In the genomic region with DNA sequence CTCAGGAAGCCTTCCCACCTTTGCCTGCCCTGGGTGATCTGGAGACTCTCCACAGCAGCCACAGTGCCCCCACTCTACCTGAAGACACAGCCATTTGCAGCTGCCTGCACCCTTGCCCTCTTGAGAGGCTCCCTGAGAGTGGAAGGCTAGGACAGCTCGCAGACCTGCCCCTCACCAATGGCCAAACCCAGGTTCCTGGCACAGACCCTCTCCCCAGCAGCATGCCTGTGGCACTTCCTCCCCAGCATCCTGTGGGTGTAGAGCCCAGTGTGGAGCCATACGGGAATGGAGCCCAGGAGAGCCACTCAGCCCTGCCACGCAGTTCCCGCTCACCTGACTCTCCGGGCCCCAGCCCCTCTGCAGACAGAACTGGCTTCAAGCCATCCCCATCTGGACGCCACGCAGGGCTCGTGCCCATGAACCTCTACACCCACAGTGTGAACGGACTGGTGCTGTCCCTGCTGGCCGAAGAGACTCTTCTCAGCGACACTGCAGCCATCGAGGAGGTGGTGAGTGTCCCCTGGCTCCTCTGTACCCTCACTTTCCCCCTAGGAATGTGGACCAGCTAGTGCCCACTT, we compare ENCODE assay signal across 18 mouse cellular contexts. TPM values are rescaled to one million over a fixed set of nuclear protein-coding genes. Genes with fewer than 3 reads are reported as not detected.
DNase-seq lines count a peak whose midpoint lies in the region; ATAC-seq and TF ChIP-seq lines count a peak whose summit lies in the region.
"Had no signal": no experiment of that assay in that cellular context is flagged by ENCODE, and none has a peak within 500 bp of the region (broad histone marks: within the 10 kb centered on the region; RNA-seq: fewer than 3 reads in every experiment).

No protein-coding gene starts in this region.

- TF ChIP-seq POLR2A in cerebellum, adult 2 months (IDR thresholded peaks at IDR 0.05; ENCODE audit: borderline replicate concordance, insufficient read depth, low read length): no peak

- peak overlapping the region; percentile 97 for H3K27ac ChIP-seq in cerebellum, adult 2 months (ENCODE audit: insufficient read depth, low read length)
- peak overlapping the region; percentile 73; the same call in 1 of the 2 replicates for H3K27ac ChIP-seq in hindbrain, embryonic 12.5 days
- peak overlapping the region; percentile 97 for H3K27ac ChIP-seq in midbrain, embryonic 15.5 days
- H3K27ac ChIP-seq: limb, embryonic 13.5 days had no signal

- no peak overlapping the region for H3K4me3 ChIP-seq in cerebellum, adult 2 months (replicated peaks; ENCODE audit: insufficient read depth, low read depth, low read length)
- H3K4me3 ChIP-seq in hindbrain, embryonic 12.5 days: no peak overlapping the region
- H3K4me3 ChIP-seq in midbrain, embryonic 15.5 days: no peak overlapping the region
- H3K4me3 ChIP-seq: limb, embryonic 13.5 days had no signal

- no peak; the same call in 1 of the 2 replicates for TF ChIP-seq CTCF in cerebellum, adult 2 months (IDR thresholded peaks at IDR 0.05; ENCODE audit: borderline replicate concordance, insufficient read depth, low read depth, low read length)

- no peak for ATAC-seq in hindbrain, embryonic 12.5 days (ENCODE audit: low FRiP score)
- ATAC-seq in midbrain, embryonic 15.5 days (replicated peaks): no peak

- 12% methylated on average over 12 of the region's 12 CpGs for WGBS in cerebellum, adult 2 months
- 90% methylated on average over 12 of the region's 12 CpGs for WGBS in hindbrain, embryonic 12.5 days
- 87% methylated on average over 12 of the region's 12 CpGs for WGBS in midbrain, embryonic 15.5 days

- peaks cover 56% of the 10 kb centered on the region for H3K4me1 ChIP-seq in cerebellum, adult 2 months (ENCODE audit: control insufficient read depth, insufficient read depth, low read length)
- peaks cover 39% of the 10 kb centered on the region for H3K4me1 ChIP-seq in hindbrain, embryonic 12.5 days
- peaks cover 40% of the 10 kb centered on the region for H3K4me1 ChIP-seq in midbrain, embryonic 15.5 days
- H3K4me1 ChIP-seq: limb, embryonic 13.5 days had no signal

- no peak overlapping the region for H3K4me2 ChIP-seq in hindbrain, embryonic 12.5 days (replicated peaks)
- no peak overlapping the region for H3K4me2 ChIP-seq in midbrain, embryonic 15.5 days
- H3K4me2 ChIP-seq: limb, embryonic 13.5 days had no signal

- peaks cover 62% of the 10 kb centered on the region for H3K36me3 ChIP-seq in hindbrain, embryonic 12.5 days
- peaks cover 3% of the 10 kb centered on the region; the same call in 1 of the 2 replicates for H3K36me3 ChIP-seq in midbrain, embryonic 15.5 days (replicated peaks)

- H3K9me3 ChIP-seq in hindbrain, embryonic 12.5 days (replicated peaks): no peaks in the 10 kb centered on the region
- H3K9me3 ChIP-seq in midbrain, embryonic 15.5 days: no peaks in the 10 kb centered on the region
- H3K9me3 ChIP-seq: limb, embryonic 13.5 days had no signal

- peak; percentile 51 to 59 for DNase-seq in cerebellum, adult 2 months
- no peak for DNase-seq in cerebellum, postnatal 4 days (ENCODE audit: low spot score in 2 of 2)
- peak; percentile 73 for DNase-seq in cerebellum, adult 9-11 months
- DNase-seq in heart, postnatal 14 days: no peak
- DNase-seq in thymus, postnatal 0 days (ENCODE audit: low spot score): no peak
- no peak for DNase-seq in ovary, adult 18-20 months (ENCODE audit: low spot score)
- DNase-seq: embryo, embryonic 11 days; heart, postnatal 10 days; kidney, adult 11 months; kidney, postnatal 25 days; layer of hippocampus, postnatal 36 days; thymus, postnatal 4 days had no signal

- H3K9ac ChIP-seq in hindbrain, embryonic 12.5 days: no peak overlapping the region
- H3K9ac ChIP-seq in midbrain, embryonic 15.5 days: no peak overlapping the region
- H3K9ac ChIP-seq: limb, embryonic 13.5 days had no signal

- intact Hi-C loops in heart, postnatal 14 days (cut with DNase I): no loop called here

- no peaks in the 10 kb centered on the region for H3K27me3 ChIP-seq in cerebellum, adult 2 months (ENCODE audit: control insufficient read depth, insufficient read depth, low read length)
- 0 out of 2 replicates have a peak, but pooled peaks cover 7% of the 10 kb centered on the region for H3K27me3 ChIP-seq in hindbrain, embryonic 12.5 days
- no peaks in the 10 kb centered on the region for H3K27me3 ChIP-seq in midbrain, embryonic 15.5 days (replicated peaks)
- H3K27me3 ChIP-seq: limb, embryonic 13.5 days had no signal

RNA-seq across cellular contexts. Expression of a gene that starts 14.5 kb away (rescaled TPM):
- polyA plus RNA-seq in cerebellum, adult 2 months (2012; rRNA removed): not detected in 2 replicates
- polyA plus RNA-seq in hindbrain, embryonic 12.5 days (2016; fragmentation: Nextera tagmentation; extraction: Ambion mirVana): 0.26 and 0.27 TPM in 2 replicates
- 0.14 and 0.39 TPM in 2 replicates for polyA plus RNA-seq in midbrain, embryonic 15.5 days (2015; fragmentation: Nextera tagmentation; extraction: Ambion mirVana)
- under 1 TPM in 1 of 2 experiments, not detected in 1; 0.10 TPM for total RNA-seq in heart, postnatal 14 days (2021)
- polyA plus RNA-seq in thymus, postnatal 0 days (2015; fragmentation: Nextera tagmentation; extraction: Ambion mirVana): 0.05 and 0.13 TPM in 2 replicates
- total RNA-seq: adrenal gland, adult 18-20 months; granulocyte monocyte progenitor cell, adult 5-6 weeks; layer of hippocampus, postnatal 36 days had no signal

RNA-seq across cellular contexts. Expression of a gene that starts 24.3 kb away (rescaled TPM):
- 87.9 and 92.7 TPM in 2 replicates for polyA plus RNA-seq in cerebellum, adult 2 months (2012; rRNA removed)
- polyA plus RNA-seq in hindbrain, embryonic 12.5 days (2016; fragmentation: Nextera tagmentation; extraction: Ambion mirVana): 60.7 and 66.1 TPM in 2 replicates
- polyA plus RNA-seq in midbrain, embryonic 15.5 days (2015; fragmentation: Nextera tagmentation; extraction: Ambion mirVana): 124 and 132 TPM in 2 replicates
- under 1 TPM; 0.55 to 0.80 TPM for total RNA-seq in heart, postnatal 14 days (2021)
- polyA plus RNA-seq in thymus, postnatal 0 days (2015; fragmentation: Nextera tagmentation; extraction: Ambion mirVana): 0.23 and 0.63 TPM in 2 replicates
- total RNA-seq: granulocyte monocyte progenitor cell, adult 5-6 weeks had no signal
- polyA plus RNA-seq: liver, embryonic 16.5 days had no signal

RNA-seq across cellular contexts. Expression of a gene that starts 27.4 kb away (rescaled TPM):
- 47.4 and 54.5 TPM in 2 replicates for polyA plus RNA-seq in cerebellum, adult 2 months (2012; rRNA removed)
- 35.4 and 37.1 TPM in 2 replicates for polyA plus RNA-seq in hindbrain, embryonic 12.5 days (2016; fragmentation: Nextera tagmentation; extraction: Ambion mirVana)
- polyA plus RNA-seq in midbrain, embryonic 15.5 days (2015; fragmentation: Nextera tagmentation; extraction: Ambion mirVana): 39.6 and 43.9 TPM in 2 replicates
- total RNA-seq in heart, postnatal 14 days (2021): 10 to 100 TPM; 14.6 to 15.9 TPM
- 19.9 and 23.7 TPM in 2 replicates for polyA plus RNA-seq in thymus, postnatal 0 days (2015; fragmentation: Nextera tagmentation; extraction: Ambion mirVana)

RNA-seq across cellular contexts. Expression of a gene that starts 27.5 kb away (rescaled TPM):
- polyA plus RNA-seq in cerebellum, adult 2 months (2012; rRNA removed): 56.6 and 61.3 TPM in 2 replicates
- polyA plus RNA-seq in hindbrain, embryonic 12.5 days (2016; fragmentation: Nextera tagmentation; extraction: Ambion mirVana): 46.9 and 47.6 TPM in 2 replicates
- 64.0 and 66.8 TPM in 2 replicates for polyA plus RNA-seq in midbrain, embryonic 15.5 days (2015; fragmentation: Nextera tagmentation; extraction: Ambion mirVana)
- 1 to 10 TPM; 8.4 to 9.4 TPM for total RNA-seq in heart, postnatal 14 days (2021)
- polyA plus RNA-seq in thymus, postnatal 0 days (2015; fragmentation: Nextera tagmentation; extraction: Ambion mirVana): 28.0 and 30.2 TPM in 2 replicates

RNA-seq across cellular contexts. Expression of a gene that starts 44.2 kb away (rescaled TPM):
- polyA plus RNA-seq in cerebellum, adult 2 months (2012; rRNA removed): 48.2 and 50.8 TPM in 2 replicates
- 38.1 TPM in 2 replicates for polyA plus RNA-seq in hindbrain, embryonic 12.5 days (2016; fragmentation: Nextera tagmentation; extraction: Ambion mirVana)
- 35.7 and 38.2 TPM in 2 replicates for polyA plus RNA-seq in midbrain, embryonic 15.5 days (2015; fragmentation: Nextera tagmentation; extraction: Ambion mirVana)
- 10 to 100 TPM; 18.8 to 19.5 TPM for total RNA-seq in heart, postnatal 14 days (2021)
- 26.9 and 27.9 TPM in 2 replicates for polyA plus RNA-seq in thymus, postnatal 0 days (2015; fragmentation: Nextera tagmentation; extraction: Ambion mirVana)

Comparison
In these comparisons a context has a peak if more than half of its experiments do, and no peak if none do; other contexts are left out.
1. DNase-seq: peak in cerebellum, adult 2 months (2 of 2) and cerebellum, adult 9-11 months (single experiment); none in cerebellum, postnatal 4 days (0 of 2), heart, postnatal 14 days (0 of 2), thymus, postnatal 0 days (single experiment) and ovary, adult 18-20 months (single experiment).
2. RNA of a gene that starts 24.3 kb away (polyA plus RNA-seq): 124 to 132 TPM in midbrain, embryonic 15.5 days, 87.9 to 92.7 TPM in cerebellum, adult 2 months and 60.7 to 66.1 TPM in hindbrain, embryonic 12.5 days; 0.23 to 0.63 TPM in thymus, postnatal 0 days; every median in the first group is over 10 times any median in the second.
3. Peak in every context shown above with its lines, with median percentiles within 50 percentile points of each other: H3K27ac ChIP-seq.